Mouse (Mus musculus) midbrain, embryonic 16.5 days (tissue): Measurements from ENCODE around the gene Rorc. TPM values are rescaled to one million over a fixed set of nuclear protein-coding genes. Genes with fewer than 3 reads are reported as not detected.

ENCODE experiments used
- polyA plus RNA-seq: library from polyadenylated mRNA; unstranded; fragments of >200 nt; fragmentation: Nextera tagmentation; extraction: Ambion mirVana; gene quantifications from 2 replicates; pipeline ENCODE4 v1.2.1, GENCODE M21; 2015

Gene Rorc
- polyA plus RNA-seq, 1 experiment from 2014 or later = 0.49 TPM

Other genes with a start within 250 kb of the Rorc start
- not detected in 2 replicates for gene Gm10696, start 194.6 kb upstream of the Rorc start, polyA plus RNA-seq
- not detected in 2 replicates for gene Gm5286, start 176.1 kb upstream of the Rorc start, polyA plus RNA-seq
- gene Gm4778, start 108.8 kb upstream of the Rorc start, polyA plus RNA-seq = not detected in 2 replicates
- gene Them4, start 62.7 kb upstream of the Rorc start, polyA plus RNA-seq = 61.8 and 68.6 TPM in 2 replicates
- not detected in 2 replicates for gene Them5, start 30.7 kb upstream of the Rorc start, polyA plus RNA-seq
- 1.6 and 1.7 TPM in 2 replicates for gene C2cd4d, start 10.4 kb upstream of the Rorc start, polyA plus RNA-seq
- 1.2 and 1.6 TPM in 2 replicates for gene Lingo4, start 25.7 kb downstream of the Rorc start, polyA plus RNA-seq
- gene Tdrkh, start 40.5 kb downstream of the Rorc start, polyA plus RNA-seq = 50.7 and 54.9 TPM in 2 replicates
- gene Mrpl9, start 70.5 kb downstream of the Rorc start, polyA plus RNA-seq = 55.1 and 56.5 TPM in 2 replicates
- gene Oaz3, start 71.1 kb downstream of the Rorc start, polyA plus RNA-seq = 1.5 TPM in 2 replicates
- 261 and 296 TPM in 2 replicates for gene Celf3, start 105.5 kb downstream of the Rorc start, polyA plus RNA-seq
- gene Riiad1, start 107.5 kb downstream of the Rorc start, polyA plus RNA-seq = 26.7 and 27.7 TPM in 2 replicates
- gene Snx27, start 209.9 kb downstream of the Rorc start, polyA plus RNA-seq = 91.3 and 94.1 TPM in 2 replicates